ENCODE assay signal across 8 mouse cellular contexts in the genomic region with DNA sequence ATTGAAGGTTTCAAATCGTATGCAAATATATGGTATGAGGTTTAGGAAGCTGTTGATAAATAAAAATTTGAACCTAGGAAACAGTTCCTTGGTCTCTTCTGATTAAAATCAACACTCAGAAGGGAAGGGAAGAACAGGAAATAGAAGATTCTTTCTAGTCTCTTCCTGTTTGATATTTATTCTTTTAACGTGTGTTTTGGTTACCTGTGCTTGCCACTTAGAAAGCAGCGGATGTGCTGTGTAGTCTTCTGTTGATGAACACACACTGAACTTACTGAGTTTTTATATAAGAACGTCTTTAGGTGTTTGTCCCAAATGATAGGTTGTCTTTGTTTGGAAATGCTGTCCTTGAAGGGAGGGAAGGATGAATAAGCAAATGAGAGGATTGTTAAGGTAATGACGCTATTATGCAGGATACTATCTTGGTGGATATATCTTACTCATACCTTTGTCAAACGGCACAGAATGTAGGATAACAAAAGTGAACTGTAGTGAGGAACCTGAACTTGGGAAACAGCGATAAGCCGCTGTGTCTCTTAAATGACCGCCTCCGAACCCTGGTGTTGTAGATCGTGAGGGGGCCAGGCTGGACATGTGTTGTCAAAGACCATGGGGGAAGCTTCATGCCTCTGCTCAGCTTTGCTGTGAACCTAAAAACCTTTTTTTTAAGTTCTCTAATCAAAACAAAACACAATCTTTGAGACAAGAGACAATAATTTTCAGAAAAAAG. TPM values are rescaled to one million over a fixed set of nuclear protein-coding genes. Genes with fewer than 3 reads are reported as not detected.
DNase-seq lines count a peak whose midpoint lies in the region; ATAC-seq and TF ChIP-seq lines count a peak whose summit lies in the region.
"Had no signal": no experiment of that assay in that cellular context is flagged by ENCODE, and none has a peak within 500 bp of the region (broad histone marks: within the 10 kb centered on the region; RNA-seq: fewer than 3 reads in every experiment).

No protein-coding gene starts in this region.

- DNase-seq in lung, postnatal 0 days (ENCODE audit: low spot score): no peak
- DNase-seq in lung, postnatal 10 days: no peak
- DNase-seq in embryonic facial prominence, embryonic 14.5 days (ENCODE audit: low spot score): no peak
- DNase-seq in embryo, embryonic 10 days (ENCODE audit: low spot score): no peak
- DNase-seq: right cerebral cortex, postnatal 14 days had no signal

- H3K4me2 ChIP-seq in lung, postnatal 0 days (replicated peaks; ENCODE audit: low read depth, low read length): peak overlapping the region; percentile 95
- H3K4me2 ChIP-seq in embryonic facial prominence, embryonic 14.5 days (ENCODE audit: low read depth, low read length): peak overlapping the region; percentile 94
- peak overlapping the region; percentile 89 for H3K4me2 ChIP-seq in intestine, postnatal 0 days (replicated peaks; ENCODE audit: low read depth)

- peak overlapping the region; percentile 74; the same call in 1 of the 2 replicates for H3K4me3 ChIP-seq in lung, postnatal 0 days (ENCODE audit: low read depth, low read length)
- H3K4me3 ChIP-seq in embryonic facial prominence, embryonic 14.5 days (ENCODE audit: low read depth, low read length): peak overlapping the region; percentile 83
- H3K4me3 ChIP-seq in intestine, postnatal 0 days (ENCODE audit: low read depth, low read length): peak overlapping the region; percentile 67
- H3K4me3 ChIP-seq in small intestine, adult 2 months (ENCODE audit: low read depth, low read length): peak overlapping the region; percentile 49

- no peak for ATAC-seq in lung, postnatal 0 days
- no peak for ATAC-seq in embryonic facial prominence, embryonic 14.5 days (ENCODE audit: low read depth)
- ATAC-seq in intestine, postnatal 0 days: no peak
- no peak for ATAC-seq in megakaryocyte progenitor cell, adult 5-6 weeks (replicated peaks; ENCODE audit: poor library complexity)

- no peak for TF ChIP-seq EP300 in lung, postnatal 0 days (IDR thresholded peaks at IDR 0.05)

- no peak for TF ChIP-seq CTCF in lung, postnatal 0 days (IDR thresholded peaks at IDR 0.05)
- TF ChIP-seq CTCF in intestine, postnatal 0 days (IDR thresholded peaks at IDR 0.05; ENCODE audit: low read depth): no peak
- no peak for TF ChIP-seq CTCF in small intestine, adult 2 months (IDR thresholded peaks at IDR 0.05; ENCODE audit: extremely low read depth, insufficient read length, insufficient replicate concordance, low read depth, low read length)

- 40% methylated on average over 11 of the region's 11 CpGs for WGBS in lung, postnatal 0 days
- WGBS in embryonic facial prominence, embryonic 14.5 days: 46% methylated on average over 11 of the region's 11 CpGs
- WGBS in intestine, postnatal 0 days: 34% methylated on average over 11 of the region's 11 CpGs
- 28% methylated on average over 11 of the region's 11 CpGs for WGBS in small intestine, adult 2 months

- no peak overlapping the region for H3K9ac ChIP-seq in lung, postnatal 0 days (replicated peaks; ENCODE audit: low read depth)
- 0 out of 2 replicates have a peak overlapping the region, but pooled peaks have one; percentile 83 for H3K9ac ChIP-seq in embryonic facial prominence, embryonic 14.5 days (ENCODE audit: low read depth, low read length)
- 0 out of 2 replicates have a peak overlapping the region, but pooled peaks have one; percentile 19 for H3K9ac ChIP-seq in intestine, postnatal 0 days (ENCODE audit: low read depth, low read length)

- TF ChIP-seq POLR2A in small intestine, adult 2 months (IDR thresholded peaks at IDR 0.05; ENCODE audit: low read depth, low read length): no peak

- H3K36me3 ChIP-seq in lung, postnatal 0 days (ENCODE audit: insufficient read depth, low read length): no peaks in the 10 kb centered on the region
- H3K36me3 ChIP-seq in embryonic facial prominence, embryonic 14.5 days (ENCODE audit: control insufficient read depth, insufficient read depth, low read length): no peaks in the 10 kb centered on the region
- H3K36me3 ChIP-seq in intestine, postnatal 0 days (ENCODE audit: control insufficient read depth, insufficient read depth): no peaks in the 10 kb centered on the region
- no peaks in the 10 kb centered on the region for H3K36me3 ChIP-seq in small intestine, adult 2 months (ENCODE audit: control insufficient read depth, insufficient read depth, low read length)

- H3K4me1 ChIP-seq in lung, postnatal 0 days (ENCODE audit: insufficient read depth, low read depth, low read length): 0 out of 2 replicates have a peak, but pooled peaks cover 3% of the 10 kb centered on the region
- H3K4me1 ChIP-seq in embryonic facial prominence, embryonic 14.5 days (ENCODE audit: control insufficient read depth, insufficient read depth, low read length): peaks cover 7% of the 10 kb centered on the region; the same call in 1 of the 2 replicates
- no peaks in the 10 kb centered on the region for H3K4me1 ChIP-seq in intestine, postnatal 0 days (replicated peaks; ENCODE audit: control insufficient read depth, insufficient read depth, low read length)
- peaks cover 11% of the 10 kb centered on the region; the same call in 1 of the 2 replicates for H3K4me1 ChIP-seq in small intestine, adult 2 months (ENCODE audit: control insufficient read depth, insufficient read depth, insufficient read length, low read length)

- H3K27me3 ChIP-seq in lung, postnatal 0 days (replicated peaks; ENCODE audit: insufficient read depth, low read length): no peaks in the 10 kb centered on the region
- no peaks in the 10 kb centered on the region for H3K27me3 ChIP-seq in embryonic facial prominence, embryonic 14.5 days (replicated peaks; ENCODE audit: control insufficient read depth, insufficient read depth, low read length)
- H3K27me3 ChIP-seq in intestine, postnatal 0 days (replicated peaks; ENCODE audit: control insufficient read depth, insufficient read depth, low read length): no peaks in the 10 kb centered on the region
- no peaks in the 10 kb centered on the region for H3K27me3 ChIP-seq in small intestine, adult 2 months (ENCODE audit: control insufficient read depth, insufficient read depth, low read length)

- no peaks in the 10 kb centered on the region for H3K9me3 ChIP-seq in lung, postnatal 0 days (ENCODE audit: low read length)
- H3K9me3 ChIP-seq in embryonic facial prominence, embryonic 14.5 days (ENCODE audit: control insufficient read depth, low read length): no peaks in the 10 kb centered on the region
- no peaks in the 10 kb centered on the region for H3K9me3 ChIP-seq in intestine, postnatal 0 days (ENCODE audit: control insufficient read depth)

- peak overlapping the region; percentile 78 for H3K27ac ChIP-seq in lung, postnatal 0 days (ENCODE audit: low read length)
- no peak overlapping the region for H3K27ac ChIP-seq in embryonic facial prominence, embryonic 14.5 days (replicated peaks; ENCODE audit: low read depth, low read length)
- H3K27ac ChIP-seq in intestine, postnatal 0 days (ENCODE audit: low read depth, low read length): no peak overlapping the region
- peak overlapping the region; percentile 92 for H3K27ac ChIP-seq in small intestine, adult 2 months (ENCODE audit: insufficient read depth, low read depth, low read length)

RNA-seq across cellular contexts. Expression of gene Tes, which starts 1.4 kb away (rescaled TPM):
- 50.5 and 52.7 TPM in 2 replicates for polyA plus RNA-seq in lung, postnatal 0 days (2015; fragmentation: Nextera tagmentation; extraction: Ambion mirVana)
- 36.0 and 48.0 TPM in 2 replicates for polyA plus RNA-seq in embryonic facial prominence, embryonic 14.5 days (2014; fragmentation: Nextera tagmentation; extraction: Ambion mirVana)
- polyA plus RNA-seq in intestine, postnatal 0 days (2015; fragmentation: Nextera tagmentation; extraction: Ambion mirVana): 74.2 and 79.4 TPM in 2 replicates
- 39.8 and 107 TPM in 2 replicates for polyA plus RNA-seq in small intestine, adult 2 months (2012; rRNA removed)
- total RNA-seq in megakaryocyte progenitor cell, adult 5-6 weeks (2015): 33.8 and 39.7 TPM in 2 replicates
- total RNA-seq in megakaryocyte progenitor cell, adult 5-6 weeks (2017): 41.6 and 46.1 TPM in 2 replicates

Comparison
In these comparisons a context has a peak if more than half of its experiments do, and no peak if none do; other contexts are left out.
1. H3K27ac ChIP-seq: peak in lung, postnatal 0 days (single experiment) and small intestine, adult 2 months (single experiment); none in embryonic facial prominence, embryonic 14.5 days (single experiment) and intestine, postnatal 0 days (single experiment).
2. Peak in every context shown above with its lines, with median percentiles within 50 percentile points of each other: H3K4me2 ChIP-seq and H3K4me3 ChIP-seq.